Mouse (Mus musculus) neural tube, embryonic 13.5 days (tissue): ENCODE results near the gene Ankrd36. TPM values are rescaled to one million over a fixed set of nuclear protein-coding genes. Genes with fewer than 3 reads are reported as not detected.

Source experiments
- ATAC-seq: fragments of 200-750 bp; cut with Nextera tagmentation; 2 replicates; pipeline ENCODE4 v1.8.0; 2017; ENCODE audit warnings: low read depth, mild to moderate bottlenecking, moderate TSS enrichment, moderate library complexity
- H3K27ac ChIP-seq: fragments of 300-500 bp; sonication (generic); replicated peaks from 2 replicates; pipeline ENCODE4 v1.5.1; 2015; ENCODE audit warnings: moderate library complexity, mild to moderate bottlenecking, inconsistent platforms
- H3K27me3 ChIP-seq: fragments of 300-500 bp; sonication (generic); 2 replicates; pipeline ENCODE4 v1.6.1; 2015; ENCODE audit warnings: mild to moderate bottlenecking, inconsistent platforms
- H3K36me3 ChIP-seq: fragments of 300-500 bp; sonication (generic); 2 replicates; pipeline ENCODE4 v1.6.1; 2015; ENCODE audit warnings: mild to moderate bottlenecking, inconsistent platforms
- H3K4me1 ChIP-seq: fragments of 300-500 bp; sonication (generic); replicated peaks from 2 replicates; pipeline ENCODE4 v1.6.1; 2015; ENCODE audit warnings: inconsistent platforms
- H3K4me2 ChIP-seq: fragments of 300-500 bp; sonication (generic); 2 replicates; pipeline ENCODE4 v1.6.1; 2015; ENCODE audit warnings: inconsistent platforms, mild to moderate bottlenecking, moderate library complexity
- H3K4me3 ChIP-seq: fragments of 300-500 bp; sonication (generic); 2 replicates; pipeline ENCODE4 v1.5.1; 2015; ENCODE audit warnings: mild to moderate bottlenecking, inconsistent platforms
- H3K9ac ChIP-seq: fragments of 300-500 bp; sonication (generic); 2 replicates; pipeline ENCODE4 v1.6.1; 2015; ENCODE audit warnings: moderate library complexity, mild to moderate bottlenecking, inconsistent platforms
- H3K9me3 ChIP-seq: fragments of 300-500 bp; sonication (generic); 2 replicates; pipeline ENCODE4 v1.6.1; 2016; ENCODE audit warnings: inconsistent platforms
- WGBS: fragments of 180-500 bp; shearing (Covaris S2); methylation state at CpG from one replicate; pipeline ENCODE4 v1.1.7; 2015; 5-methylcytosine and 5-hydroxymethylcytosine counted together
- polyA plus RNA-seq: library from polyadenylated mRNA; unstranded; fragments of >200 nt; fragmentation: Nextera tagmentation; extraction: Ambion mirVana; gene quantifications from 2 replicates; pipeline ENCODE4 v1.2.1, GENCODE M21; 2015

Ankrd36 gene
- polyA plus RNA-seq, 1 experiment from 2014 or later, result not detected

DNA sequence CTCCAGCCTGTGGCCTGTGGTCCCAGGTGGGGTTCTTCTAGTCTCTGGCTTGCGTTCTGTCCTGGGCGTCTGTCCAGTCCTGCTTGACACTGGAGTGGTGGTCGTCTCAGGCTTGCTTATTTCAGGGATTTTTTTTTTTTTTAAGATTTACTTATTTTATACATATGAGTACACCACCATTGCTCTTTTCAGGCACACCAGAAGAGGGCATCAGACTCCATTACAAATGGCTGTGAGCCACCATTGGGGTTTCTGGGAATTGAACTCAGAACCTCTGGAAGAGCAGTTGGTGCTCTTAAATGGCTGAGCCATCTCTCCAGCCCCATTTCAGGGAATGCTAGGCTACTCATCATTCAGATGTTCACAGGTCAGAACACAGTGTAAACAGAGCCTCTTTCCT, 9.2 kb upstream of the Ankrd36 start:
- Histone ChIP-seq H3K4me3 (no peak overlapping the region), H3K27ac (no peak overlapping the region), H3K4me1 (peaks cover 4% of the 10 kb centered on the region; the same call in 1 of the 2 replicates), H3K9me3 (no peaks in the 10 kb centered on the region), H3K36me3 (no peaks in the 10 kb centered on the region), H3K9ac (no peak overlapping the region), H3K4me2 (no peak overlapping the region), H3K27me3 (no peaks in the 10 kb centered on the region)
- ATAC-seq, result no peak
- WGBS, result 90% methylated on average over 3 of the region's 3 CpGs

DNA sequence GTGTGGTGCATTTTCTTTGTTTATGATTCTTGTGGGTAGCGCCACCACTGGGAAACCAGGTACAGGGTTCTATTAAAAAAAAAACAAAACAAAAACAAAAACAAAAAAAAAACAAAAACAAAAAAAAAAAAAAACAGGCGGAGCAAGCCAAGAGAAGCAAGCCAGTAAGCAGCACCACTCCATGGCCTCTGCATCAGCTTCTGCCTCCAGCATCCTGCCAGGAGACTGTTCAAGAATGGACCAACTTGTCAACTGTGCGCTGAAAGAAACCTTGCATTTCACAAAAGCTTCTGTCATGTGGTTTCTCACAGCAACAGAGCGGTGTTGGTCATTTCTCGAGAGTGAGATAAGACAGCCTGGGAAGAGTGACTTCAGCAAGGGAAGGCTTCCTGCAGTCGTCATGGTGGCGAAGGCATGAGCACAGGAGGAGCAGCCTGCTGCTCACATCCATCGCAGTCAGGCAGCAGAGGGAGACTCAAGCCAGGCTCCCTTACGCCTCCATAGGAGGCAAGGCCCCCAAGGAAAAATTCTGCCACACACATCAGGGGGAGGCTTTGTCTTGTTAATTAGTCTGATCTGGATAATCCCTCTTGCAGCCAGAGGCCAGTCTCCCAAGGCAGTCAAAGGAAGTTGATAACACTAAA, 6.7 kb upstream of the Ankrd36 start:
- H3K27ac ChIP-seq, result no peak overlapping the region
- H3K4me3 ChIP-seq, result no peak overlapping the region
- no peaks in the 10 kb centered on the region for H3K9me3 ChIP-seq
- ATAC-seq, result 0 out of 2 replicates have a peak, but pooled peaks have one; percentile 47
- peaks cover 4% of the 10 kb centered on the region; the same call in 1 of the 2 replicates for H3K4me1 ChIP-seq
- 0 out of 2 replicates have a peak overlapping the region, but pooled peaks have one; percentile 5 for H3K9ac ChIP-seq
- no peaks in the 10 kb centered on the region for H3K27me3 ChIP-seq
- WGBS, result 33% methylated on average over 9 of the region's 9 CpGs
- H3K36me3 ChIP-seq, result no peaks in the 10 kb centered on the region
- H3K4me2 ChIP-seq, result no peak overlapping the region

- H3K9ac ChIP-seq, result no peak overlapping the region
- H3K9me3 ChIP-seq, result no peaks in the 10 kb centered on the region
- no peak overlapping the region for H3K27ac ChIP-seq
- H3K27me3 ChIP-seq, result no peaks in the 10 kb centered on the region
- no peak overlapping the region for H3K4me2 ChIP-seq
- no peak for ATAC-seq
- 75% methylated on average over 6 of the region's 6 CpGs for WGBS
- H3K4me3 ChIP-seq, result no peak overlapping the region
- H3K4me1 ChIP-seq, result peaks cover 4% of the 10 kb centered on the region; the same call in 1 of the 2 replicates
- no peaks in the 10 kb centered on the region for H3K36me3 ChIP-seq
Measured at GRCm38 (mm10) chr11:5563898-5564297, 5.6 kb upstream of the Ankrd36 start.

GRCm38 (mm10) chr11:5565596-5565995, 3.9 kb upstream of the Ankrd36 start:
- Histone ChIP-seq H3K27ac (no peak overlapping the region), H3K4me2 (no peak overlapping the region), H3K27me3 (no peaks in the 10 kb centered on the region), H3K9me3 (no peaks in the 10 kb centered on the region), H3K36me3 (no peaks in the 10 kb centered on the region), H3K4me1 (peaks cover 4% of the 10 kb centered on the region; the same call in 1 of the 2 replicates), H3K9ac (no peak overlapping the region), H3K4me3 (no peak overlapping the region)
- 93% methylated on average over 3 of the region's 3 CpGs for WGBS
- no peak for ATAC-seq

GRCm38 (mm10) chr11:5566506-5566905, 3.0 kb upstream of the Ankrd36 start:
- H3K4me3 ChIP-seq, result no peak overlapping the region
- no peak for ATAC-seq
- no peaks in the 10 kb centered on the region for H3K36me3 ChIP-seq
- H3K9me3 ChIP-seq, result no peaks in the 10 kb centered on the region
- H3K4me2 ChIP-seq, result no peak overlapping the region
- 60% methylated on average over 2 of the region's 2 CpGs for WGBS
- H3K27ac ChIP-seq, result no peak overlapping the region
- H3K9ac ChIP-seq, result no peak overlapping the region
- no peaks in the 10 kb centered on the region for H3K27me3 ChIP-seq
- peaks cover 4% of the 10 kb centered on the region; the same call in 1 of the 2 replicates for H3K4me1 ChIP-seq

DNA sequence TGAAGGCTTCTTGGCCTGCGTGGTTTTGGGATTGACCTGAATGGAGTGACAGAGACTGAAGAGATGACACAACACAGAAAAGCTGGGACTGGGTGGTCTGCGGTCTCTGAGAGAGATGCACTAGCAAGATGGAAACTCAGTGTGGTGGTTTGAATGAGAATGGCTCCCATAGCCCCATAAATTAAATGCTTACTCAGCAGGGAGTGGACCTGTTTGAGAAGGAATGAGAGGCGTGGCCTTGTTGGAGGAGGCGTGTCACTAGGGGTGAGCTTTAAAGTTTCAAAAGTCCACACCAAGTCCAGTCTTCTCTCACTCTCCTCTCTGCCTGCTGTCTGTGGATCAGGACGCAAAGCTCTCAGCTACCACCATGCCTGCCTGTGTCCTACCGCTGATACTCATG, 1.8 kb upstream of the Ankrd36 start:
- ATAC-seq, result no peak
- Histone ChIP-seq H3K9me3 (no peaks in the 10 kb centered on the region), H3K9ac (no peak overlapping the region), H3K4me2 (no peak overlapping the region), H3K27ac (no peak overlapping the region), H3K4me1 (peaks cover 4% of the 10 kb centered on the region; the same call in 1 of the 2 replicates), H3K27me3 (no peaks in the 10 kb centered on the region), H3K4me3 (no peak overlapping the region), H3K36me3 (no peaks in the 10 kb centered on the region)
- WGBS, result 94% methylated on average over 6 of the region's 6 CpGs

- no peak overlapping the region for H3K4me2 ChIP-seq
- no peaks in the 10 kb centered on the region for H3K27me3 ChIP-seq
- 89% methylated on average over 5 of the region's 5 CpGs for WGBS
- H3K27ac ChIP-seq, result no peak overlapping the region
- H3K9me3 ChIP-seq, result no peaks in the 10 kb centered on the region
- H3K9ac ChIP-seq, result no peak overlapping the region
- H3K4me1 ChIP-seq, result 0 out of 2 replicates have a peak, but pooled peaks cover under 1% of the 10 kb centered on the region
- ATAC-seq, result no peak
- H3K4me3 ChIP-seq, result no peak overlapping the region
- no peaks in the 10 kb centered on the region for H3K36me3 ChIP-seq
Measured at GRCm38 (mm10) chr11:5568082-5568481, 1.4 kb upstream of the Ankrd36 start.

DNA sequence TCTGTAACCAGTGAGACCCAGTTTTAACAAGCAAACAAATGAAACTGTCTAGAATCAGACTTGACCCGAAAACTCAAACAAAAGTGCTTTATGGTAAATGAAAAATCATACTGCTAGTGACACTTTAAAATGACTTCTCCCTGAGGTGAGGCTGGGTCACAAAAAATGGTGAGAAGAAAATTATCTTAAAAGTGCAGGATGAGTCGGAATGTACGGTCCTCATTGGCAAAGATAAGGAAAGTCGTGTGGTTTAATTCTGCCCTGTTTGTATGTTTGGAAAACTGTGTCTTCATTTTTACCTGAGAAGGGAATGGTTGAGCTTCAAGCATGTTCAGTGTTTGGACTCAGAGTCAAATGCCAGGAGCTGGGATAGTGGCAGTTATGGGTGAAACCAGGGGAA, 2.4 kb downstream of the Ankrd36 start:
- no peak overlapping the region for H3K27ac ChIP-seq
- H3K4me2 ChIP-seq, result no peak overlapping the region
- H3K4me1 ChIP-seq, result no peaks in the 10 kb centered on the region
- H3K27me3 ChIP-seq, result no peaks in the 10 kb centered on the region
- no peak overlapping the region for H3K4me3 ChIP-seq
- no peak for ATAC-seq
- WGBS, result 94% methylated on average over 4 of the region's 4 CpGs
- no peaks in the 10 kb centered on the region for H3K9me3 ChIP-seq
- H3K9ac ChIP-seq, result no peak overlapping the region
- H3K36me3 ChIP-seq, result no peaks in the 10 kb centered on the region

- Histone ChIP-seq H3K27ac (no peak overlapping the region), H3K4me2 (no peak overlapping the region), H3K9me3 (no peaks in the 10 kb centered on the region), H3K36me3 (no peaks in the 10 kb centered on the region), H3K27me3 (no peaks in the 10 kb centered on the region), H3K4me3 (no peak overlapping the region), H3K9ac (no peak overlapping the region), H3K4me1 (no peaks in the 10 kb centered on the region)
- WGBS, result 82% methylated on average over 2 of the region's 2 CpGs
- no peak for ATAC-seq
Measured at GRCm38 (mm10) chr11:5573821-5574220, 4.3 kb downstream of the Ankrd36 start.

DNA sequence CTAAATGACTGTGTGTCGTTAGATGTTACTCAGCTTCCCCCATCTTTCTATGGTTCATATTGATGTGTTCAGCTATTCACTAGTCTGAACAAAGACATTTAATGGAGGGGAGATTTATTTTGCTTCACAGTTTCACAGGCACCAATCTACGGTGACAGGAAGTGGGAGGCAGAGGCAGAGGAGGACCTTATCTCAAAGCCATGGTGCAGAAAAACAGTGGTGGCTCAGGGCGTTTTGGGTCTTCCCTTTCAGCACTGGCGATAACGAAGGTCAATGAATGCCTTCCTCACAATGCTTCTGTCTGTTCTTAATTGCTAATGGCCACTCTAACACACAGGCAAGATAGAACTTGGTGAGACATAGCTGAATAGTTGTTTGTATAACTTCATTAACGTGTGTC, 5.6 kb downstream of the Ankrd36 start:
- Histone ChIP-seq H3K4me1 (no peaks in the 10 kb centered on the region), H3K9ac (no peak overlapping the region), H3K36me3 (no peaks in the 10 kb centered on the region), H3K9me3 (no peaks in the 10 kb centered on the region), H3K4me3 (no peak overlapping the region), H3K4me2 (no peak overlapping the region), H3K27me3 (no peaks in the 10 kb centered on the region), H3K27ac (no peak overlapping the region)
- 80% methylated on average over 6 of the region's 6 CpGs for WGBS
- ATAC-seq, result no peak

DNA sequence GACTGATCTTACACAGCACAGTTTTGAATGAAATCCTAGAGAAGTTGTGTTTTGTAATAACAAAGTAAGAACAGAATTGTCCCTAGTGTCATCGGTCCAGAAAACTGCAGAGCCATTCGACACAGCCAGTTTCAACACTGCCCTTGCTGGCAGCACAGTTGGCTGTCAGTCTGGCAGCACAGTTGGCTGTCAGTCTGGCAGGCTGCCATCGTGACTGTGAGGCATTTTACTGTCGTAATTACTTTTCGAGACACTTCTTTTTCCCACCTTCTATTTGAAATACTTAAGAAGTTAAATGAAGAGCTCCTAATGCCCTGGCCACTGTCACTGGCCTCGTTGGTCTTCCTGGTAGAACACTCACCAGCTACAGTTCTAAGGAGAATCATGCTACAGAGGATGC, 22.9 kb downstream of the Ankrd36 start:
- WGBS, result 68% methylated on average over 6 of the region's 6 CpGs
- no peaks in the 10 kb centered on the region for H3K4me1 ChIP-seq
- H3K9ac ChIP-seq, result no peak overlapping the region
- H3K27me3 ChIP-seq, result no peaks in the 10 kb centered on the region
- no peaks in the 10 kb centered on the region for H3K9me3 ChIP-seq
- no peak overlapping the region for H3K4me3 ChIP-seq
- no peak overlapping the region for H3K27ac ChIP-seq
- no peaks in the 10 kb centered on the region for H3K36me3 ChIP-seq
- no peak for ATAC-seq
- no peak overlapping the region for H3K4me2 ChIP-seq

- ATAC-seq, result no peak
- 88% methylated on average over 4 of the region's 4 CpGs for WGBS
- H3K9ac ChIP-seq, result no peak overlapping the region
- H3K4me3 ChIP-seq, result no peak overlapping the region
- no peak overlapping the region for H3K27ac ChIP-seq
- no peaks in the 10 kb centered on the region for H3K36me3 ChIP-seq
- no peaks in the 10 kb centered on the region for H3K27me3 ChIP-seq
- H3K9me3 ChIP-seq, result no peaks in the 10 kb centered on the region
- H3K4me2 ChIP-seq, result no peak overlapping the region
- H3K4me1 ChIP-seq, result no peaks in the 10 kb centered on the region
Measured at GRCm38 (mm10) chr11:5595381-5595791, 25.9 kb downstream of the Ankrd36 start.

DNA sequence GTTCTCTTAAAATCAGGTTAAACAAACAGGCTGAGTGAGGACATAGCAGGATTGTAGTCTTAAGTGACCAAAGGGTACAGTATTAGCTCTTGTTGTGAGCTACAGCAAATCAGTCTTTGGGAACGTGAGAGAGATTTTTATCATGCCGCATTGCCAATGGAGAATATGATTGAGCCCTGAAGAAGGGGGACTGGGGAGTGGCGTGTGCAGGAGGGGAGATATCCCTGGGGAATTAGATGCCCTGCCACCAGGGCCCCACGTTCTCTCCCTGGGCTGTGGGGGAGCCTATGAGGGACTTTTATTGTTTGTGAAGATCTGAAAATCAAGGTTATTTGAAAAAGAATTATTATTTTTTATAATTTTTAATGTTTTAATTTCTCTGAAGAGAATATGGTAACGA, 26.3 kb downstream of the Ankrd36 start:
- Histone ChIP-seq H3K4me1 (no peaks in the 10 kb centered on the region), H3K36me3 (no peaks in the 10 kb centered on the region), H3K4me2 (no peak overlapping the region), H3K9me3 (no peaks in the 10 kb centered on the region), H3K27me3 (no peaks in the 10 kb centered on the region), H3K27ac (no peak overlapping the region), H3K4me3 (no peak overlapping the region), H3K9ac (no peak overlapping the region)
- WGBS, result 87% methylated on average over 5 of the region's 5 CpGs
- no peak for ATAC-seq
